Mouse (Mus musculus) right cerebral cortex, postnatal 25 days (tissue): ENCODE data around the gene Gm266.

Source experiments
- DNase-seq: peaks from one replicate; pipeline ENCODE4 v3.0.0; 2022

Gene Gm266

GRCm38 (mm10) chr12:111500725-111501124 is 15.1 kb upstream of the Gm266 start:
- DNase-seq = no peak

- no peak for DNase-seq
Measured at GRCm38 (mm10) chr12:111499617-111500016, 14.0 kb upstream of the Gm266 start.

GRCm38 (mm10) chr12:111497076-111497475 is 11.5 kb upstream of the Gm266 start:
- DNase-seq = no peak

GRCm38 (mm10) chr12:111494931-111495330 is 9.3 kb upstream of the Gm266 start:
- no peak for DNase-seq

GRCm38 (mm10) chr12:111489261-111489865 is 3.7 kb upstream of the Gm266 start:
- DNase-seq = no peak

GRCm38 (mm10) chr12:111486455-111486854 is 832 bp upstream of the Gm266 start:
- DNase-seq = no peak

GRCm38 (mm10) chr12:111485046-111485651 is 474 bp downstream of the Gm266 start:
- no peak for DNase-seq

- no peak for DNase-seq
Measured at GRCm38 (mm10) chr12:111479917-111480316, 5.7 kb downstream of the Gm266 start.

- DNase-seq = no peak
Measured at GRCm38 (mm10) chr12:111478924-111479323, 6.7 kb downstream of the Gm266 start.

- DNase-seq = no peak
Measured at GRCm38 (mm10) chr12:111474893-111475643, 10.6 kb downstream of the Gm266 start.

- no peak for DNase-seq
Measured at GRCm38 (mm10) chr12:111474384-111474783, 11.2 kb downstream of the Gm266 start.

- DNase-seq = no peak
Measured at GRCm38 (mm10) chr12:111472886-111473285, 12.7 kb downstream of the Gm266 start.

- no peak for DNase-seq
Measured at GRCm38 (mm10) chr12:111471721-111472120, 13.9 kb downstream of the Gm266 start.

GRCm38 (mm10) chr12:111471119-111471518 is 14.5 kb downstream of the Gm266 start:
- DNase-seq = no peak

- peak; percentile 56 for DNase-seq
Measured at GRCm38 (mm10) chr12:111469507-111469906, 16.1 kb downstream of the Gm266 start.

GRCm38 (mm10) chr12:111468206-111468605 is 17.4 kb downstream of the Gm266 start:
- DNase-seq = no peak

GRCm38 (mm10) chr12:111466369-111466768 is 19.3 kb downstream of the Gm266 start:
- no peak for DNase-seq

GRCm38 (mm10) chr12:111463570-111463969 is 22.1 kb downstream of the Gm266 start:
- no peak for DNase-seq

GRCm38 (mm10) chr12:111457742-111458141 is 27.9 kb downstream of the Gm266 start:
- DNase-seq = no peak

- no peak for DNase-seq
Measured at GRCm38 (mm10) chr12:111455860-111456259, 29.8 kb downstream of the Gm266 start.

- DNase-seq = no peak
Measured at GRCm38 (mm10) chr12:111455311-111455846, 30.2 kb downstream of the Gm266 start.

- DNase-seq = no peak
Measured at GRCm38 (mm10) chr12:111454543-111455280, 30.9 kb downstream of the Gm266 start.

GRCm38 (mm10) chr12:111454021-111454420 is 31.6 kb downstream of the Gm266 start:
- no peak for DNase-seq
